Mouse (Mus musculus) c-Kit-positive CD71-negative TER-119-negative erythroid progenitor cells, embryonic 14.5 days (primary cell): ENCODE results near the gene Amt.
A peak's percentile ranks its signal among the peaks of the same experiment; 100 is the strongest.

Experiments used
- DNase-seq: peaks from one replicate; pipeline ENCODE4 v3.0.0-alpha.2; 2013; ENCODE audit warnings: low read depth

Amt gene

DNA sequence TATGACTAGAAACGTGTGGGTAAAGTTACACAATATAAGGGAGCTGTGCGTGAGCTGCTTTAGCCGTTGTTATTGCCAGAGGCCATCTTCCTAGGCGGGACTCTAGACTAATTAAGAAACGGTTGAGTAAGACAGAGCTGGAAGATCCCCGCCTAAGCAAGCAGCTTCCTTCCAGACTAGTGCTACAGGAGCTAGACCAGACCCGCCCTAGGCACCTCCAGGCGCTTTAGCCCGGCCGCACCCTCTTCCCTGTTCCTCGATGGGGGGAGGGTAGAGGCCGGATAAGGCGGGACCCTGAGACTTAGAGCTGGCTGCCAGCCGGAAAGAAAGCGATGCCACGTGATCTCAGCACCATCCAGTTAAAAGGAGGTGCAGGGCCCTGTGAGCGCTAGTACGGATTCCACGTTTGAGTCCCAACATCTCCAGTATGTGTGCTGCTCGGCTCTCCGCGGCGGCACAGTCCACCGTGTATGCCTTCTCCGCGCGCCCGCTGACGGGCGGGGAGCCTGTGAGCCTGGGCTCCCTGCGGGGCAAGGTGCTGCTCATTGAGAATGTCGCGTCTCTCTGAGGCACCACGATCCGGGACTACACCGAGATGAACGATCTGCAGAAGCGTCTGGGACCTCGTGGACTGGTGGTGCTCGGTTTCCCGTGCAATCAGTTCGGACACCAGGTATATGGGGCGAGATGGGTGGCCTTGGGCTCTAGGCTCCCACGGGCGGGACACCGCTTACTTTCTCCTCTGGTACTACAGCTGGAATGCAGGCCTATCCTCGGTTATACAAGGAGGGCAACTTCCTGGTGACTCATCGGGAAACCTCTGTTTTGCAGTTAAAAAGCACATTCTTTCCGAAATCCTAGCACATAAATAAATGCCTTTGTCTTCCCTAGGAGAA lies 42.5 kb downstream of the Amt start, which contains the start of gene Gpx1:
Gene Gpx1 (plus strand): TSS at position 18 of the 896 bp plus-strand sequence.
- peak; percentile 98 for DNase-seq

DNA sequence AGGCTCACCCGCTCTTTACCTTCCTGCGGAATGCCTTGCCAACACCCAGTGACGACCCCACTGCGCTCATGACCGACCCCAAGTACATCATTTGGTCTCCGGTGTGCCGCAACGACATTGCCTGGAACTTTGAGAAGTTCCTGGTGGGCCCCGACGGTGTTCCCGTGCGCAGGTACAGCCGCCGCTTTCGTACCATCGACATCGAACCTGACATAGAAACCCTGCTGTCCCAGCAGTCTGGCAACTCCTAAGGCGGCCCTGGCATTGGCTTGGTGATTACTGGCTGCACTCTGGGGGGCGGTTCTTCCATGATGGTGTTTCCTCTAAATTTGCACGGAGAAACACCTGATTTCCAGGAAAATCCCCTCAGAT lies 43.2 kb downstream of the Amt start:
- no peak for DNase-seq

DNA sequence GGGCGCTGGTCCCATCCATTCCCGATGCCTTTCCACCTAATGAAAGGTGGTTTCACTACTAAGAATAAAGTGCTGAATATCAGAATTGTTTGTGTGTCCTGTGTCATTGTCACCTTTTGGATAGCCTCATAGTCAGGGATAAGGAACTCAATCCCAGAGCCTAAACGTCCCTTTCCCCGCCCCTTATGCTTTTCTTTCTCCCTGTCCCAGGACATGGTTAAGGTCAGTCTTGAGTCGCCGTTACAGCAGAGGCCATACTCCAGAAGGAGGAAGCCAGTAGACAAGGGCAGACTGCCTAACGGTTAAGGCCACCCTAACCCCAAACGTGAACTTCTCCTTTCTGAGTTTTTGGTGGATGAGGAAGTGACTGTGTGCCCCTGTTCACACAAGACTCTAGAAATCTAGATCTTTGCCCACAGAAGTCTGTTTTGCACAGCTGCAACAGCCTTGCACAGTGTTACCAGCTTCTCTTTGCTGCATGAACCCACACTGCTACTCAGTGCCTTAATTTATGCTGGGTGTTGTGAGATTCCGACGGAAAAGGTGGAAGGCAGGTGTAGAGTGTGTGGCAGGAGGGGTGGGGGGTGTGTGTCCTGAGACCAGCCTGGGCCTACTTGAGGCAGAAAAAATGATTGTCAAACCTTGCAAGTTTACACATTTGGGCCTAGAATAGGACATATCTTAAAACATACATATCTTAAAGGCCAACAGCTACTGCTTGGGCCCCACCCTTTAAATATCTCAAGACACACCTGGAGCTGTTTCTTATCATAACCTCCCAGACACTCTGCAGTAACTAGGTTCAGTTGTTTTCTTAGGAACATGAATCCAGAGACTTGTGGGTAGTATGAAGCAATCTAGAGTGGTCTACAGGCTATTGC lies 43.8 kb downstream of the Amt start:
- peak; percentile 73 for DNase-seq

DNA sequence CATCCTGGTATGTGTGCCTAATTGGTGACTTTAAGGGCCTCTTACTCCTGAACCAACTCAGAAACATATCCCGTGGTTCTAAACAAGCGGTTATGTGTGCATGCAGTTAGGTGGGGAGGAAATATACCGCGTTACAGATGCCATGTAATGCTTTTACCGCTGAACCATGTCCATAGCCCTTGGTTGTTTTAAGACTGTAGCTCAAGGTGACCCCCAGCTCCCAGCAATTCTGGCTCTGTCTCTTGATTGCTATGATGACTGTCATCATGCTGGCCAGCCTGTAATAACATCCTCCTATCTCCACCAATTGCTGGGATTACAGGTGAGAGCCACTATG lies 44.5 kb downstream of the Amt start:
- DNase-seq, result no peak

DNA sequence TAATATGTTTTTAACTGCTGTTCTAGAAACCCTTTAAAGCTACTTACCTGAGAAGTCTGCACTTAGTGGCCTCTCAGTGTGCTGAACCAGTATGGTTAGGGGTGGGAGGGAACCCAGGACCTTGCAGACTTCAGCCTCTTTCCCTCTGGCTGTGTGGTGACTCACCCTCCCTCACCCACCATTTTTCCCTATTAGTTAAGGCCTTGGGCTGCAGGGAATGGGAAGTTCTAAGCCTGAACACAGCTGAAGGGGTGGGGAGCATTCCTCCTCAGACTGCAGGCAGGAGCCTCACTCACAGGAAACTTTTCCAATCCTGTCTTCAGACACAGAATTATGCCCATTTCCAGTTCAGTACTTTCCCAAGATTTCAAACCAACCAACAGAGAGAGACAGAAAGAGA lies 45.1 kb downstream of the Amt start:
- no peak for DNase-seq

DNA sequence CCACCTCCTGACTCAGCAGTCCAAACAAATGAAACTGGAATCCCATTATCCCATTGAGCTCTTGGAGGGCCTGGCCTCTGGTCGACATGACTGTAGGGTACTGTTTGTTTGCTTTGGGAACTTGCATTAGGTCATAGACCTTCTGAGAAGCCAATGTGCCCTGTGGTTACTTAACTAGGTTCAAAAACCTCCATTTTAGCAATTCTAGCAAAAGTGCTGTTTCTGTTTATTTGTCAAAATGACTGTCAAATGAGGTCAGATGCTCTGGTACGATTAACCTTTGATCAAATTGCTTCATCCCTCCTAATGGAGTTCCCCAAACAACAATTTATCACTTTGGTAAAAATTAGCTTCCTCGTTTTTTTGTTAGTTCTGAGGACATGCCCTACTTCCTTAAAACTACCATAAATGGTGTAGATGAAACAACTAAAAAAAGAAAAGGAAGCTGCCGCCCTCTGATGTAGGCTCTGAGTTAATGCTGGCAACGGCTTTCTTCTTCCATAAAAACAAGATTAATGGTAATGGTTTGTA lies 45.7 kb downstream of the Amt start:
- DNase-seq, result peak; percentile 44

DNA sequence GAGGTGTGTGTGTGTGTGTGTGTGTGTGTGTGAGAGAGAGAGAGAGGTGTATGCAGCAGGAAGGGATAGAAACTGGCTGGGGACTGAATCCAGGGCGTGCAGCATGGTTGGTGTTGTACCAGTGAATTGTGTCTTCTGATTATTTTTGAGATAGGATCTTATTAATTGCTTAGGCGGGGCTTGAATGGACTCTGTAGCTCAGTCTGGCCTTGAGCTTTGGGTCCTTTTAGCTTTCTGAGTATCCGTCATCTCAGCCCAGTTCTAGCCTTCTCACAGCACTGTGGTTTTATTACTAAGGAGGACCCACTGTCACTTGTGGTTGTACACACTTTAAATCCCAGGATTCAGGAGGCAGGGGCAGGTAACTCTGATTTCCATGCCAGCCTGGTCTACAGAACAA lies 46.7 kb downstream of the Amt start:
- no peak for DNase-seq

DNA sequence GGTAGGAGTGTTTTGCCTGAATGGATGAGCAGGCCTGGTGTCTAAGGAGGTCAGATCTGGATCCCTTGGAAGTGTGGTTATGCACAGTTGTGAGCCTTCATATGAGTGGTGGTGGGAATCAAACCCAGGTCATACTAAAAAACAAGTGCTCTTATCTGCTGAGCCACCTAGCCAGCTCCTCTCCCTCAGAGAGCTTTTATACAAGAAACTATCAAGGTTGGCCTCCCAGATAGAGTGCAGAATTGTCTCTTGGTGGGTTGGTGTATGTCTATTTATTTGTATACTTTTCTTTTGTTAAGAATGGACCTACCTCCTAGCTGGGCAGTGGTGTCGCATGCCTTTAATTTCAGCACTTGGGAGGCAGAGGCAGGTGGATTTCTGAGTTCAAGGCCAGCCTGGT lies 47.2 kb downstream of the Amt start:
- no peak for DNase-seq

DNA sequence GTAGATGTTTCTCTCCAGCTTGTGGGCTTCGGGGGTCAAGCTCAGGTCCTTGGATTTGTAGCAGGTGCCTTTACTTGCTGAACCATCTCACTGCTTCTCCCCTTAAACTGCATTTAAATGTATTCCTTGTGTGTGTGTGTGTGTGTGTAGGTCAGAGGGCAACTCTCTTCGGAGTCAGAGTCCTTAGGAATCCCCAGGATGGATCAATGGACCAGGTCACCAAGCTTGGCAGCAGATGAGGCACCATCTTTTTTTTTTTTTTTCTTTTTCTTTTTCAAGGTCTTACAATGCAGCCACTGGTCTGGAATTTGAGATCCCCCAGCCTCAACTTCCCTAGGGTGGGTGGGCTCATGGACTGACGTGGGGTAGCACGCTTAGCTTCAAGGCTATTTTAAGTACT lies 47.8 kb downstream of the Amt start:
- no peak for DNase-seq

DNA sequence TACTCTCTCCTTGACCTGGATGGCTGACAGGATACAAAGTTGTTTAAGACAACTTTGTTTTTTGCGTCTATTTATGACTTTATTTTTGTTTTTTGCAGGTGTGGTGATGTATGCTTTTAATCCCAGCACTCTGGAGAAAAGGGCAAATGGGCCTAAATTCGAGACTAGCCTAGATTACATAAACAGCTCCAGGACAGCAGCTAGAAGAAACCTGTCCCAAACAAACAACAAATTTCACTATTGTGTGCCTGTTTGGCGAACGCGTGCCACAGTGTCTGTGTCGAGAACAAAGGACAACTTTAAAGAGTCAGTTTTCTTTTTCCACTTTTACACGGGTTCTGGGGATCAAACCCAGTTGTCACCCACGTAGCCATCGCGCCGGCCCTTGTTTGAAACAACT lies 50.4 kb downstream of the Amt start:
- no peak for DNase-seq

DNA sequence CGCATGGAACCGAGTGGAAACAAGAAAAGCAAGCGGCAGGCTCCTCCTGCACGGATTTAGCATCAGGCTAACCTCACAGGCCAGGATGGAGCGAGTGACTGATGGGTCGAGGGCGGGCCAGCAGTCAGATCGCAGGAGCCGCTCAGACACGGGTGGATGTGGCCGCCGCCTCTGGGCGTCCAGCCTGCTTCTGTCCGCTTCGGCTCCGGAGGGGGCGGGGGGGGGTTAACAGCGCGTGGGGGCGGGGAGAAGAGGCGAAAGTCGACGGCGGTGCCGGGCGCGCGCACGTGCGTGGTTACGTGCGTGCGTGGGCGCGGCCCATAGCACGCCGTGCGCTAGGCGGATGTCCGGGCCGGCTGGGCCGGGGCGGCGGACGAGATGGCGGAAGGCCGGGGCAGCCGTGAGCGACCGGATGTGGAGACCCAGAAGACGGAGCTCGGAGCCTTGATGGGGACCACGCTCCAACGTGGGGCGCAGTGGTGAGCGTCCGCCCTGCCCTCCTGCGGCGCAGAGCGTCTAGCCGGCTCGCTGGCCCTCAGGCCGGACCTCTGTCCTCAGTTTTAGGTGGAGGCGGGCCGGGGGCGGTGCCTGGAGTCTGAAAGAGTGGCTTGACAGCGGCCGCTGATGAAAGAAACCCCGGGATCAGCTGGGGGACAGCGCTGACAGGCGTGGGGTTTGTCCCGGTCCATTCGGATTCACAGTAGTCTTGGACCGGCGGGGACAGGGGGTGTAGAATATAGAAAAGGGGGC lies 51.1 kb downstream of the Amt start, which contains the start of gene Usp4:
Gene Usp4 (plus strand): TSS at position 314 of the 750 bp plus-strand sequence.
- DNase-seq, result peak; percentile 62

DNA sequence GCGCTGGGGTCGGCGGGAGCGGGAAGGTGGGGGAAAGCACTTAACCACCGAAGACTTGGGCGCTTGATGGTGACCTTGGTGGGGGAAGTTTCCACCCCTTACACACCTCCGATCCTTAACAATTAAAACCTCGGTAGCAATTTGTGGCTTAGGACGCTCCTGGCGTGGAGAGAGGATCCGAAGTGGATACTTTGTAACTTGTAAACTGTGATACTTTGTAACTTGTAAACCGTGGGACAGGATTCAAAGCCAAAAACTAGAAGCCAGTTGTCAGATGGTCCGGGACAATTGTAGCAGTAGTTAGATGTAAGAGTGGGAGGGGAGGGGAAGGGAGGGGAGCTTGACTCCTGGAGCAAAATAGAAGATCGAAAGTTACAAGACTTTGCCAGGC lies 51.6 kb downstream of the Amt start:
- no peak for DNase-seq

DNA sequence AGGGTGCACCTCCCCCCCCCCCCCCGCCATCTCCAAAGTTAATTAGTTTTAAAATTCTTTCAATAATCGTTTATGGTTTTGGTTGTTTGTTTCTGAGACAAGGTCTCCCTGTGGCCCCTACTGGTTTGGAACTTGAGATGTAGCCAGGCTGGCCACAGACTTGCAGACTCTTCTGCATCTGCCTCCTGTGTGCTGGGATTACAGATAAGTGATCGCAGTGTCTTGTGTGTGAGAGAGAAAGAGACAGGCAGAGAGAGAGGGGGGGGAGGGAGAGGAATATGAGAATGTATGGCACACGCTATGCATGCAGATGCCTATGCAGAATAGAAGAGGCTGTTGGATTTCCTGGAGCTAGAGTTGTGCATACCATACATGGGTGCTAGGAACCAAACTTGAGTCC lies 53.1 kb downstream of the Amt start:
- no peak for DNase-seq
